Mouse (Mus musculus): ENCODE results near the gene Usp10.

DNA sequence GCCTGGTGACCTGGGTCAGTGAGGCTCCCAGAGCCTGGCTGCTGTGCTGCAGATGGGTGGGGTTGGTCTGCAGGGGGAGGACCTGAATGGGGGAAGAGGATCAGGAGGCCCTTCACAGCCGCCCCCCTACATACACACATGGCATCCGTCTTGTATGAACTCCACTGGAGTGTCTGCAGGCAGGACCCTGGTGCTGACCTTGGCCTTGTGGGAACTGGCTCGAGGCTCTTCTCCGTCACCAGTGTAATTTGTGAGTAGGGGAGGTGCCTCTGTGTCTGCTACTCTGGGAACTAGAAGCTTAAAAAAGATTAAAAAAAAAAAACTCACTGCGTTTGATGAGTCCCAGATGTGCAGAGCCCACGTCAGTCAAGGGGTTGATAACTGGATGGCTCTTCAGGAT lies 84.4 kb downstream of the Usp10 start:
- no peak for TF ChIP-seq TAL1 (IDR thresholded peaks at IDR 0.05; ENCODE audit: low read length)
- TF ChIP-seq GATA1 (IDR thresholded peaks at IDR 0.05; ENCODE audit: low read length) = no peak
